Mouse (Mus musculus) megakaryocyte, embryonic 14.5 days (primary cell): ENCODE results near the gene Dus3l.

Experiments used
- FLI1 ChIP-seq: IDR thresholded peaks from 2 replicates; pipeline ENCODE4 v1.6.1; 2012; ENCODE audit warnings: low read length, inconsistent platforms, mixed read lengths
- GATA1 ChIP-seq: IDR thresholded peaks from 3 replicates; pipeline ENCODE4 v1.6.1; 2012; ENCODE audit warnings: mixed read lengths, low read length, inconsistent platforms, borderline replicate concordance

DNA sequence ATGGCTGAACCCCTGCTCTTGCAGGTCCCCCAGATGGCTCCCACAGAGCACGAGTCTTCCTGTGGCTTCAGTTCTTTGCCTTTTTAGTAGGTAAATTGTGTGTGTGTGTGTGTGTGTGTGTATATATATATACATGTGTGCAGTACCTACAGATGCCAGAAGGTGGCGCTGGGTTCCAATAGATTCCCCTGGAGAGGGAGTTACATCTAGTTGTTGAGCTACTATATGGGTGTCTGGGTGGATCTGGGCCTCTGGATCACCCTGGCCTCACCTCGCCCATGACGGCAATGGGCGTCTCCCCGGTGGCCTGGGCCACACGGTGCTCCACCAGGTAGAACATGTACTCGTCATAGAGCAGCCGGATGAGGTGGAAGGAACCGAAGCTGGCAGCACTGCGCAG is 13.0 kb downstream of the Dus3l start:
- no peak for TF ChIP-seq GATA1
- no peak for TF ChIP-seq FLI1
